Comparison of ENCODE assay signal across 8 mouse cellular contexts in the genomic region with DNA sequence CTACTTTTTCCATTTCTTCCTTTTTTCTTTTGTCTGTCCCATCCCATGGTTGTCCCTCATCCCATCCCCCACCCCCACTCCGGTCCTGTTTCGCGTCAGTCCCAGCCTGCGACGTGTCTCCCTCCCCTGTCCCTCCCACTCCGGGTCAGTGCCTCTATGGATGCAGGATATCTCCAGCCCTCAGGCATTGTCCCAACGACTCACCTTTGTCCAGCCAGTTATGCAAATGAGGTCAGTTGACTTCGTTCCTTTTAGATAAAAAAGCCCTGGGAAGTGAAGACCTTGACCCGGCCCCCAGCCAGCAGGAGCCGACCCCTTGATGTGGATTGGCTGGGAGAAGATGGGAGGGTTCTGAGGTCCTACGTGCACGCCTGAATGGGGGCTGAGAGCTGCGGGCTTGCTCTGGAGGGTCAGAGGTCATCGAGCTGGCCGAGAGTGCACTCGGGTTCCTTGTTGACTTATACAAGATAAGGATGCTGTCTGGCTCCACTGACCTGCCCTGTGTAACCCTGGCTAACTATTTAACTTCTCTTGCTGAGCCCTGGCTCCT. TPM values are rescaled to one million over a fixed set of nuclear protein-coding genes. Genes with fewer than 3 reads are reported as not detected.
A peak's percentile ranks its signal among the peaks of the same experiment; 100 is the strongest.
DNase-seq lines count a peak whose midpoint lies in the region; ATAC-seq lines count a peak whose summit lies in the region.

No protein-coding gene starts in this region.

- ATAC-seq in heart, embryonic 15.5 days (replicated peaks; ENCODE audit: insufficient number of reproducible peaks, insufficient read depth, low FRiP score, low read depth), result peak; percentile 72
- ATAC-seq in kidney, embryonic 14.5 days (ENCODE audit: low FRiP score, low TSS enrichment), result peak; percentile 82

- no peaks in the 10 kb centered on the region for H3K36me3 ChIP-seq in heart, embryonic 15.5 days
- peaks cover 8% of the 10 kb centered on the region for H3K36me3 ChIP-seq in forebrain, embryonic 10.5 days (replicated peaks)
- H3K36me3 ChIP-seq in kidney, embryonic 14.5 days (ENCODE audit: control insufficient read depth, insufficient read depth, low read length), result peaks cover 6% of the 10 kb centered on the region; the same call in 1 of the 2 replicates
- H3K36me3 ChIP-seq in midbrain, embryonic 10.5 days, result peaks cover 13% of the 10 kb centered on the region

- H3K4me1 ChIP-seq in heart, embryonic 15.5 days (replicated peaks), result peaks cover 15% of the 10 kb centered on the region
- H3K4me1 ChIP-seq in forebrain, embryonic 10.5 days, result peaks cover 16% of the 10 kb centered on the region
- peaks cover 3% of the 10 kb centered on the region; the same call in 1 of the 2 replicates for H3K4me1 ChIP-seq in kidney, embryonic 14.5 days (ENCODE audit: control insufficient read depth, insufficient read depth, low read length)
- peaks cover 22% of the 10 kb centered on the region for H3K4me1 ChIP-seq in midbrain, embryonic 10.5 days

- H3K9me3 ChIP-seq in heart, embryonic 15.5 days (replicated peaks), result no peaks in the 10 kb centered on the region
- no peaks in the 10 kb centered on the region for H3K9me3 ChIP-seq in forebrain, embryonic 10.5 days
- H3K9me3 ChIP-seq in kidney, embryonic 14.5 days (ENCODE audit: control insufficient read depth, low read length), result no peaks in the 10 kb centered on the region
- H3K9me3 ChIP-seq in midbrain, embryonic 10.5 days (replicated peaks), result no peaks in the 10 kb centered on the region

- WGBS in heart, embryonic 15.5 days, result 2% methylated on average over 16 of the region's 16 CpGs
- WGBS in forebrain, embryonic 10.5 days, result under 1% methylated on average over 16 of the region's 16 CpGs
- WGBS in kidney, embryonic 14.5 days, result under 1% methylated on average over 16 of the region's 16 CpGs
- whole genome bisulfite sequencing in midbrain, embryonic 10.5 days, result under 1% methylated on average over 16 of the region's 16 CpGs

- H3K27ac ChIP-seq in heart, embryonic 15.5 days, result 0 out of 2 replicates have a peak overlapping the region, but pooled peaks have one; percentile 37
- H3K27ac ChIP-seq in forebrain, embryonic 10.5 days, result peak overlapping the region; percentile 74
- no peak overlapping the region for H3K27ac ChIP-seq in kidney, embryonic 14.5 days (ENCODE audit: low read depth, low read length)
- peak overlapping the region; percentile 78 for H3K27ac ChIP-seq in midbrain, embryonic 10.5 days (replicated peaks)

- no peaks in the 10 kb centered on the region for H3K27me3 ChIP-seq in heart, embryonic 15.5 days
- H3K27me3 ChIP-seq in forebrain, embryonic 10.5 days (ENCODE audit: poor library complexity, severe bottlenecking), result no peaks in the 10 kb centered on the region
- H3K27me3 ChIP-seq in kidney, embryonic 14.5 days (ENCODE audit: control insufficient read depth, insufficient read depth, low read length), result no peaks in the 10 kb centered on the region
- H3K27me3 ChIP-seq in midbrain, embryonic 10.5 days (ENCODE audit: low read depth, poor library complexity, severe bottlenecking), result no peaks in the 10 kb centered on the region

- no peak for DNase-seq in heart, adult 9 months (ENCODE audit: low spot score in 2 of 2)
- peak; percentile 70 for DNase-seq in forebrain, embryonic 10.5 days (ENCODE audit: extremely low spot score, low spot score)
- DNase-seq in midbrain, embryonic 10.5 days (ENCODE audit: low spot score), result peak; percentile 82
- DNase-seq in right cerebral cortex, postnatal 14 days, result no peak
- DNase-seq in left cerebral cortex, adult 11 months (ENCODE audit: low spot score), result no peak
- DNase-seq in layer of hippocampus, adult 11-12 months (ENCODE audit: low spot score), result no peak

- H3K9ac ChIP-seq in heart, embryonic 15.5 days, result peak overlapping the region; percentile 43; the same call in 1 of the 2 replicates
- H3K9ac ChIP-seq in kidney, embryonic 14.5 days (ENCODE audit: low read depth, low read length), result peak overlapping the region; percentile 42; the same call in 1 of the 2 replicates

- H3K4me2 ChIP-seq in heart, embryonic 15.5 days, result peak overlapping the region; percentile 63
- peak overlapping the region; percentile 40 for H3K4me2 ChIP-seq in kidney, embryonic 14.5 days (replicated peaks; ENCODE audit: low read depth, low read length)

- H3K4me3 ChIP-seq in heart, embryonic 15.5 days, result peak overlapping the region; percentile 42
- H3K4me3 ChIP-seq in forebrain, embryonic 10.5 days, result peak overlapping the region; percentile 46
- peak overlapping the region; percentile 29 for H3K4me3 ChIP-seq in kidney, embryonic 14.5 days (ENCODE audit: low read length)
- H3K4me3 ChIP-seq in midbrain, embryonic 10.5 days, result peak overlapping the region; percentile 53

RNA-seq across cellular contexts. Expression of gene Sap18b, which starts 8.4 kb away (rescaled TPM):
- 216 and 275 TPM in 2 replicates for polyA plus RNA-seq in heart, embryonic 15.5 days (2015; fragmentation: Nextera tagmentation; extraction: Ambion mirVana)
- 377 and 379 TPM in 2 replicates for polyA plus RNA-seq in forebrain, embryonic 10.5 days (2016; fragmentation: Nextera tagmentation; extraction: Ambion mirVana)
- polyA plus RNA-seq in kidney, embryonic 14.5 days (2014; fragmentation: Nextera tagmentation; extraction: Ambion mirVana), result 359 and 395 TPM in 2 replicates
- 353 and 394 TPM in 2 replicates for polyA plus RNA-seq in midbrain, embryonic 10.5 days (2016; fragmentation: Nextera tagmentation; extraction: Ambion mirVana)

RNA-seq across cellular contexts. Expression of gene Slc38a7, which starts 19.8 kb away (rescaled TPM):
- 10.1 and 13.7 TPM in 2 replicates for polyA plus RNA-seq in heart, embryonic 15.5 days (2015; fragmentation: Nextera tagmentation; extraction: Ambion mirVana)
- polyA plus RNA-seq in forebrain, embryonic 10.5 days (2016; fragmentation: Nextera tagmentation; extraction: Ambion mirVana), result 16.7 and 18.4 TPM in 2 replicates
- 12.5 and 14.6 TPM in 2 replicates for polyA plus RNA-seq in kidney, embryonic 14.5 days (2014; fragmentation: Nextera tagmentation; extraction: Ambion mirVana)
- polyA plus RNA-seq in midbrain, embryonic 10.5 days (2016; fragmentation: Nextera tagmentation; extraction: Ambion mirVana), result 16.5 and 18.8 TPM in 2 replicates

RNA-seq across cellular contexts. Expression of gene Cnot1, which starts 26.2 kb away (rescaled TPM):
- polyA plus RNA-seq in heart, embryonic 15.5 days (2015; fragmentation: Nextera tagmentation; extraction: Ambion mirVana), result 37.2 and 45.0 TPM in 2 replicates
- polyA plus RNA-seq in forebrain, embryonic 10.5 days (2016; fragmentation: Nextera tagmentation; extraction: Ambion mirVana), result 120 and 122 TPM in 2 replicates
- 75.4 and 128 TPM in 2 replicates for polyA plus RNA-seq in kidney, embryonic 14.5 days (2014; fragmentation: Nextera tagmentation; extraction: Ambion mirVana)
- polyA plus RNA-seq in midbrain, embryonic 10.5 days (2016; fragmentation: Nextera tagmentation; extraction: Ambion mirVana), result 93.7 and 98.0 TPM in 2 replicates

RNA-seq across cellular contexts. Expression of gene Got2, which starts 54.8 kb away (rescaled TPM):
- 355 and 390 TPM in 2 replicates for polyA plus RNA-seq in heart, embryonic 15.5 days (2015; fragmentation: Nextera tagmentation; extraction: Ambion mirVana)
- polyA plus RNA-seq in forebrain, embryonic 10.5 days (2016; fragmentation: Nextera tagmentation; extraction: Ambion mirVana), result 194 and 213 TPM in 2 replicates
- polyA plus RNA-seq in kidney, embryonic 14.5 days (2014; fragmentation: Nextera tagmentation; extraction: Ambion mirVana), result 95.2 and 173 TPM in 2 replicates
- 188 and 192 TPM in 2 replicates for polyA plus RNA-seq in midbrain, embryonic 10.5 days (2016; fragmentation: Nextera tagmentation; extraction: Ambion mirVana)

Comparison
In these comparisons a context has a peak if more than half of its experiments do, and no peak if none do; other contexts are left out.
1. DNase-seq: peak in forebrain, embryonic 10.5 days (single experiment) and midbrain, embryonic 10.5 days (single experiment); none in heart, adult 9 months (0 of 2), right cerebral cortex, postnatal 14 days (single experiment), left cerebral cortex, adult 11 months (single experiment) and layer of hippocampus, adult 11-12 months (single experiment).
2. Peak in every context shown above with its lines, with median percentiles within 50 percentile points of each other: H3K4me3 ChIP-seq.